Mouse (Mus musculus) limb, embryonic 14.5 days (tissue): ENCODE measurements around the gene B3galt1. TPM values are rescaled to one million over a fixed set of nuclear protein-coding genes. Genes with fewer than 3 reads are reported as not detected.

ENCODE experiments used
- ATAC-seq: fragments of 200-750 bp; cut with Nextera tagmentation; 2 replicates; pipeline ENCODE4 v1.8.0; 2017; ENCODE audit warnings: low read depth, moderate number of reproducible peaks, moderate TSS enrichment; ENCODE audit not compliant: low FRiP score
- DNase-seq: peaks from one replicate; pipeline ENCODE4 v3.0.0-alpha.2; 2015; ENCODE audit warnings: low spot score
- H3K27ac ChIP-seq: fragments of 300-500 bp; sonication (generic); replicated peaks from 2 replicates; pipeline ENCODE4 v1.5.1; 2014; ENCODE audit warnings: low read depth, mild to moderate bottlenecking, low read length, moderate library complexity, mixed read lengths
- H3K27me3 ChIP-seq: fragments of 300-500 bp; sonication (generic); 2 replicates; pipeline ENCODE4 v1.6.1; 2014; ENCODE audit warnings: low read length, mixed read lengths; ENCODE audit not compliant: control insufficient read depth, insufficient read depth
- H3K36me3 ChIP-seq: fragments of 300-500 bp; sonication (generic); 2 replicates; pipeline ENCODE4 v1.6.1; 2014; ENCODE audit warnings: mild to moderate bottlenecking, low read length, moderate library complexity, mixed read lengths; ENCODE audit not compliant: control insufficient read depth, insufficient read depth
- H3K4me1 ChIP-seq: fragments of 300-500 bp; sonication (generic); 2 replicates; pipeline ENCODE4 v1.6.1; 2014; ENCODE audit warnings: antibody characterized with exemption, low read length, mixed read lengths; ENCODE audit not compliant: control insufficient read depth, insufficient read depth
- H3K4me2 ChIP-seq: fragments of 300-500 bp; sonication (generic); replicated peaks from 2 replicates; pipeline ENCODE4 v1.6.1; 2014; ENCODE audit warnings: low read depth, mild to moderate bottlenecking, low read length, moderate library complexity; ENCODE audit not compliant: severe bottlenecking
- H3K4me3 ChIP-seq: fragments of 300-500 bp; sonication (generic); replicated peaks from 2 replicates; pipeline ENCODE4 v1.5.1; 2014; ENCODE audit warnings: low read length
- H3K9ac ChIP-seq: fragments of 300-500 bp; sonication (generic); 2 replicates; pipeline ENCODE4 v1.6.1; 2014; ENCODE audit warnings: mild to moderate bottlenecking, low read depth, low read length, moderate library complexity; ENCODE audit not compliant: severe bottlenecking
- H3K9me3 ChIP-seq: fragments of 300-500 bp; sonication (generic); 2 replicates; pipeline ENCODE4 v1.6.1; 2016; ENCODE audit warnings: low read length; ENCODE audit not compliant: control insufficient read depth
- POLR2A ChIP-seq: fragments of 200-500 bp; IDR thresholded peaks from 2 replicates; pipeline ENCODE4 v1.8.0; 2012; ENCODE audit warnings: inconsistent platforms, mild to moderate bottlenecking, moderate library complexity, borderline replicate concordance; ENCODE audit not compliant: insufficient read depth, insufficient read length; ENCODE audit errors: extremely low read depth
- WGBS: fragments of 180-500 bp; shearing (Covaris S2); extraction: QIAGEN DNeasy Blood & Tissue Kit; methylation state at CpG from one replicate; pipeline ENCODE4 v1.1.7; 2014; 5-methylcytosine and 5-hydroxymethylcytosine counted together
- polyA plus RNA-seq, 2 experiments: library from polyadenylated mRNA; depleted of rRNA in 1 of 2; stranded (reverse) in 1 of 2; unstranded in 1 of 2; fragments of >200 nt; fragmentation: Nextera tagmentation in 1 of 2; extraction: Ambion mirVana in 1 of 2; gene quantifications; 2 replicates each; pipeline versions ENCODE4 v1.2.1 to v1.2.3; 2012 to 2014

The B3galt1 gene
- polyA plus RNA-seq, 2 experiments = 2.5 to 8.1 TPM

- Histone ChIP-seq H3K9ac (no peak overlapping the region), H3K27me3 (no peaks in the 10 kb centered on the region), H3K27ac (no peak overlapping the region), H3K9me3 (no peaks in the 10 kb centered on the region), H3K4me1 (no peaks in the 10 kb centered on the region), H3K36me3 (no peaks in the 10 kb centered on the region), H3K4me3 (no peak overlapping the region), H3K4me2 (no peak overlapping the region)
- 64% methylated on average over 2 of the region's 2 CpGs for WGBS
- TF ChIP-seq POLR2A = no peak
- ATAC-seq (no peak), DNase-seq (no peak)
These were observed 395.0 kb downstream of the B3galt1 start for GRCm38 (mm10) chr2:67960711-67961110.

DNA sequence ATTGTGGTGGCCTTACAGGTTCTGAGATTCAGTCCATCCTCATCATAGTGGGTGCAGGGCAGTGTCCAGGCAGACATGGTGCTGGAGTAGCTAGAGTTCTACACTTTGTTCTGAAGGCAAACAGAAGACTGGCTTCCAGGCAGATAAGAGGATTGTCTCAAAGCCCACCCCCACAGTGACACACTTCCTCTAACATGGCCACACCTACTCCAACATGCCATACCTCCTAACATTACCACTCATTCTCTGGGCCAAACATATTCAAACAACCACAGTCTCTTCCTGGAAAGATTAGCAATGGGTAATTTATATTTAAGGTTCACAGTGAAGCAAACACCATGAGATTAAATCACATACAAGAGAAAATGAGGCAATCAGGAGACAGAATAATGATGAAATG is 403.1 kb downstream of the B3galt1 start:
- Histone ChIP-seq H3K9me3 (no peaks in the 10 kb centered on the region), H3K27me3 (no peaks in the 10 kb centered on the region), H3K4me2 (no peak overlapping the region), H3K9ac (no peak overlapping the region), H3K36me3 (no peaks in the 10 kb centered on the region), H3K4me1 (no peaks in the 10 kb centered on the region), H3K4me3 (no peak overlapping the region), H3K27ac (no peak overlapping the region)
- TF ChIP-seq POLR2A = no peak
- DNase-seq (no peak), ATAC-seq (no peak)

DNA sequence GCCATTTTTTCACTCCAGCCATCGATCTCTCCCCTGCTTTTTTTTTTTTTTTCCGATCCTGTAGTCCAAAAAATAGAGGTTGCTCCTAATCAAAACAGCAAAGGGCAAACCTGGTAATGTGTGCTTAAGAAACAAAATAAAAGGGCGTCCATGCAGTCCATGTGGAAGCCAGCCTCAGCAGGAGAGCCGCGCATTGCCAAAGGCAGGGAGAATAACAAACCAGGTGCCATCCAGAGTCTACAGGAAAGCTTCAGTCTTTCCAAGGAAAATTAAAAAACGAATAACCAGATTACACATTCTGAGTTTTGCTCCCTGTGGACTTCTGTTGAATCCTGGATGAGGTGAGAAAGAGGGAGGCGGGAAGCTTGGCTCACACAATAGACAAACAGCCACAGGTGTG is 405.4 kb downstream of the B3galt1 start:
- H3K9ac ChIP-seq = no peak overlapping the region
- 60% methylated on average over 7 of the region's 7 CpGs for WGBS

GRCm38 (mm10) chr2:67971576-67971975 is 405.9 kb downstream of the B3galt1 start:
- no peak overlapping the region for H3K9ac ChIP-seq
- no peak for TF ChIP-seq POLR2A
- DNase-seq = no peak
- H3K27me3 ChIP-seq = no peaks in the 10 kb centered on the region
- H3K4me3 ChIP-seq = no peak overlapping the region
- WGBS = 79% methylated on average over 6 of the region's 6 CpGs
- H3K27ac ChIP-seq = no peak overlapping the region
- H3K4me1 ChIP-seq = no peaks in the 10 kb centered on the region
- no peak overlapping the region for H3K4me2 ChIP-seq
- H3K9me3 ChIP-seq = no peaks in the 10 kb centered on the region
- H3K36me3 ChIP-seq = no peaks in the 10 kb centered on the region
- no peak for ATAC-seq

More for the DNA sequence above, 405.4 kb downstream of the B3galt1 start:
- H3K27me3 ChIP-seq = no peaks in the 10 kb centered on the region
- no peak overlapping the region for H3K27ac ChIP-seq
- DNase-seq (no peak), ATAC-seq (no peak)
- H3K4me1 ChIP-seq = no peaks in the 10 kb centered on the region
- no peaks in the 10 kb centered on the region for H3K9me3 ChIP-seq
- no peak overlapping the region for H3K4me2 ChIP-seq
- no peak for TF ChIP-seq POLR2A
- no peak overlapping the region for H3K4me3 ChIP-seq
- H3K36me3 ChIP-seq = no peaks in the 10 kb centered on the region

- Histone ChIP-seq H3K9ac (no peak overlapping the region), H3K4me2 (no peak overlapping the region), H3K36me3 (no peaks in the 10 kb centered on the region), H3K9me3 (no peaks in the 10 kb centered on the region), H3K27ac (no peak overlapping the region), H3K27me3 (no peaks in the 10 kb centered on the region), H3K4me3 (no peak overlapping the region), H3K4me1 (no peaks in the 10 kb centered on the region)
- TF ChIP-seq POLR2A = no peak
- ATAC-seq (no peak), DNase-seq (no peak)
These were observed 410.1 kb downstream of the B3galt1 start for GRCm38 (mm10) chr2:67975764-67976163.

DNA sequence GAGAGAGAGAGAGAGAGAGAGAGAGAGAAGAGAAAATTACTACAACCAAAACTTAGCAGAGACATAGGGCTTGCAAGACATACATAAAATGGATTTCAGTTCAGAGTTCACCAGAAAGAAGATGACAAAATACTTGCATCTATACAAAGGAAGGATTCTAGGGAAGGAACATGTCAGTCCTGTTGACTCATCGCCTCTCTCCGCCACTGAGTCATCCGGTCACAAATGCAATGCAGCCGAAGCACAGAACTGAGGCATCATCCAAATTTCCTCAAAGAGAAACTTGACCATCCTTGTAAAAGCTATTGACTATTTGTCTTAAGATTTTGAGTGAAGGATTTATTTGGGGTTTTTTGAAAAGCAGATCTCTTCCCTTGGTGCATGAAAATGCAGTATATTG is 410.8 kb downstream of the B3galt1 start:
- no peak overlapping the region for H3K4me2 ChIP-seq
- H3K9ac ChIP-seq = no peak overlapping the region
- H3K4me1 ChIP-seq = no peaks in the 10 kb centered on the region
- H3K9me3 ChIP-seq = no peaks in the 10 kb centered on the region
- no peak overlapping the region for H3K4me3 ChIP-seq
- no peak for TF ChIP-seq POLR2A
- no peak overlapping the region for H3K27ac ChIP-seq
- H3K36me3 ChIP-seq = no peaks in the 10 kb centered on the region
- DNase-seq = no peak
- 88% methylated on average over 4 of the region's 4 CpGs for WGBS
- no peaks in the 10 kb centered on the region for H3K27me3 ChIP-seq
- no peak for ATAC-seq
